Mouse (Mus musculus) thymus, postnatal 10 days (tissue): ENCODE results near the gene Fbxw11.

ENCODE experiments used
- DNase-seq, 2 experiments: peaks; one replicate each; pipeline ENCODE4 v3.0.0; 2021; ENCODE audit warnings: low spot score in 2 of 2

Gene Fbxw11

DNA sequence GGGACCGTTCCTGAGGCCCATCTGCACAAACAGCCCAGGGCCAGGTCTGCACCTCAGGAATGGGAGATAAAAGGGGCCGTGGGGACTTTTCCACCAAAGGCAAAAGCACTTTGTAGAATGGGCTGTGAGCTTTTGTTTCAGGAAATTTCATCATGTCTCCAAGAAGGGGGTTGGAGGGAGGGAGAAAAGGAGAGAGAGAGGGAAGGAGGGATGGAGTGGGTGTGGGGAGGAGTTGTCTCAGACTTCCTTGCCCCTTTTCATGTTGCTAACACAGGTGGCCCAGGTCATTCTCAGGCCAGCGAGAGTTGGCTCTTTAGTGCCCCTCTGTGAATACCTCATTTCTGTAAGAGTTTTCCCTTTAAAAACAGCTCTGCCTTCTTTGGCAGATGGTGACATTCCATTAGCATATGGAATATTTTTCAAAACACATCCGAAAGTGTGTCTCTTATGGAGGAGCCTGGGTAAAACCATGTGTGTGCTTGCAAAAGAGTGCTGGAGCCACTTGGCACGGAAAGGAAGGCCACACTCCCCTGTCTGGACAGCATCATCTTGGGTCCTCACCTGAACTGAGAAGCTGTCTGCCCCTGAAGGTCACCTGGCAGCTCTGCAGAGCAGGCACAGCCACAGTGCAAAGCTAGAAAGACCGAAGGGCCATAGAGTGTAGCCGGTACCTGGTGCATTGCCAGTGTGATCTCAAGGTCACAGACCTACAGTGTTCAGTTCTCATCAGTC lies 109.5 kb downstream of the Fbxw11 start:
- no peak for DNase-seq

DNA sequence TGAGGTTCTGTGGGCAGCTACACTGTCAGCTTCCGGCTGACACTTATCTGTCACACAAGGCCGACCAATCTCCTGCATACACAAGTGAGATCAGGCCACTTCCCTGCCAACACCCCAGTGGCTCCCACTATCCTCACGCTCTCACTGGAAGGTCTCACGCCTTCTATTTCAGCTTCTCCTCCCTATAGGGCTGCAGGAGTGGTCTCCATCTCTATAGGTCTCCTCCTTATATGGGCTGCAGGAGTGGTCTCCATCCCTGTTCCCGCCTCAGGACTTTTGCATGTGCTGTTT lies 110.0 kb downstream of the Fbxw11 start:
- no peak for DNase-seq

DNA sequence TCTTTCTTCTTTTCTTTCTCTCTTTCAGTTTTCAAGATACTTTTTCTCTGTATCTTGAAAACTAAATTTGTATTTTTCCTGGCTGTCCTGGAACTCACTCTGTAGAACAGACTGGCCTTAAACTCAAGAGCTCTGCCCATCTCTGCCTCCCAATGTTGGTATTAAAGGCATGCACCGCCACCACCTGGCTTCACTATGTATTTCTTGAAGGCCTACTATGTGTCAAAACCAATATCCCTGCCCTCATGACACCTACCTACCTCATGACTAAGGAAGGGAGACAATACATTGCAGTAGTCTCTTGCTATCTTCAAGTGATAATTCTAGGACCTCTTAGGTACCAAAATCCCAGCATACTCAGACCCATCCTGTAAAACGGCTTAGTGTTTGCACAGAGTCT lies 110.8 kb downstream of the Fbxw11 start:
- no peak for DNase-seq

DNA sequence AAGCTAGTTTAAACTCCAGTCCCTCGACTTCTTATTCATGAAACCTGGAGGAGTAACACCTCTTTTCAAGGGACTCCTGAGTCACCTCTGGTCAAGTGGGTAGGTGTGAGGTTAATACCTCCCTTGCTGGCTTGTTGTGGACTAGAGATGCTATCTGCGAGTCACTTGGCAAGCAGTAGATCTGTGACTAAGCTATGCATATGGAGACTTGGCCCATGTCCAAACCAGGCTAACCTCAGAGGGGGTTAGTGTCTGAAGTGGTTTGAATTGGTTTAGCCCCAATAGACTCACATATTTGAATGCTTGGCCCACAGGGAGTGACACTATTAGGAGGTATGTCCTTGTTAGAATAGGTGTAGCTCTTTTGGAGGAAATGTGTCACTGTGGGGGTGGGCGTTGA lies 120.2 kb downstream of the Fbxw11 start:
- no peak for DNase-seq

GRCm38 (mm10) chr11:32767496-32768230 lies 125.1 kb downstream of the Fbxw11 start:
- no peak for DNase-seq

GRCm38 (mm10) chr11:32768642-32769343 lies 126.3 kb downstream of the Fbxw11 start:
- peak; percentile 6 to 35 for DNase-seq

DNA sequence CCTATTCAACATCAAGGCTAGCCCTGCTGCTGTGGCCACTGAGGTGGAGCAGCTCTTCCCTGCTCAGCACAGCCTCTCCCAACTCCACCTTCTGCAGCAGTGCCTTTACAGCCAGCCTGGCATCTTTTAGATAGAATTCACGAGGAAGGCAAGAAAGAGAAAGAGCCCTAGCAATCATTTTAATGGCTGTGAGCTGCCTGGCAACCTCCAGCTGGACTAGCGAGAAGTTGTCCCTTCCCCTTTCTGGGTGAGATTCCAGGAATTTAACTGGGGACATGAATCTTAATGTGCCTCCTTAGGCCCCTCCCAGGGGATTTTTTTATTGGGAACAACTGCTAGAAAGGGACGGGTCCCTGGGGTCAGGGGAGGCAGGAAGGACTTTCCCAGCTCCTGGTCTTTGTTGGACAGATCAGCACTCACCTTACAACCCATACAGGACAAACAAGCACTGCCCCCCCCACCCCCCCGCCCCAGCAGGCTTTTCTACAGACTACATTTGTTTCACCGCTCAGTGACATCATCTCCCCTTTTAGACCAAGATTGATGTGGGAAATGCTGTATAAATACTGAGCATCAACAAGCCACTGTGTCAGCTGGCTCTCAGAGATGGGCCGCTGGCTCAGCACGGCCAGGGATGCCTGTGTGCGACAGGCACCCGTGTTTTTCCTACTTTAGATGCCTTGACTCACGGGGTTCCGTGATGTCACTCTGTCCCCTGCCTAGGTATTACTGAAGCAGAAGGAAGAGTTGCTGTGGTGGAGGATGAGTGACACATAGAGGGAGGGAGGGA lies 138.4 kb downstream of the Fbxw11 start:
- no peak for DNase-seq

DNA sequence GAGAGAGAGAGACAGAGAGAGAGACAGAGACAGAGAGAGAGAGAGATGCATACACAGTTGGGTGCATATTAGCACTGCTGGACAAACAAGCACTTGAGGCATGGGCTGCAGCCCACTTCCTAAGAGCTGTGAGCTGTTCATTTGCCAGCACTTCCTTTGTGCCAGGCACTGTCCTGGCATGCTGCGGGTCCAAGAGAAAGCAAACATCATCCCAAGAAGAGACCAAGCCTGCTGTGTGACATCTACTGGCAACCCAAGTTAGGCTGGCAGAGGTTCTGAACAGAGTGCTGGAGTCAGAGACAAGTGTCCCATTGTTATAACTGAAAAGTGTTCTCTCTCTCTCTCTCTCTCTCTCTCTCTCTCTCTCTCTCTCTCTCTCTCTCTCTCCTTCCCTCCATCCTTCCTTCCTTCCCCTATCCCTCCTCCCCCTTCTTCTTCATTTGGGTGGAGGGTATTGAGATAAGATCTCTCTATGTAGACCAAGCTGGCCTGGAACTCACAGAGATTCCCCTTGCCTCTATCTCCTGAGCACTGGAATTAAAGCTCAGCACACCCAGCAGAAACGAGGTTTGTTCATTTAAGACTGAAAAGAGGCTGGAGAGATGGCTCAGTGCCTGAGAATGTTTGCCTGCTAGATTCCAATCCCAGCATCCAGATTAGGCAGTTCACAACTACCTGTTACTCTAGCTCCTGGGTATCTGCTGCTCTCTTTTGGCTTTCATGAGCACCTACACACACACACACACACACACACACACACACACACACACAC lies 139.3 kb downstream of the Fbxw11 start:
- DNase-seq, result no peak

GRCm38 (mm10) chr11:32782724-32783123 lies 140.2 kb downstream of the Fbxw11 start:
- DNase-seq, result no peak

- DNase-seq, result no peak
Observed at GRCm38 (mm10) chr11:32785591-32786147, 143.1 kb downstream of the Fbxw11 start.

DNA sequence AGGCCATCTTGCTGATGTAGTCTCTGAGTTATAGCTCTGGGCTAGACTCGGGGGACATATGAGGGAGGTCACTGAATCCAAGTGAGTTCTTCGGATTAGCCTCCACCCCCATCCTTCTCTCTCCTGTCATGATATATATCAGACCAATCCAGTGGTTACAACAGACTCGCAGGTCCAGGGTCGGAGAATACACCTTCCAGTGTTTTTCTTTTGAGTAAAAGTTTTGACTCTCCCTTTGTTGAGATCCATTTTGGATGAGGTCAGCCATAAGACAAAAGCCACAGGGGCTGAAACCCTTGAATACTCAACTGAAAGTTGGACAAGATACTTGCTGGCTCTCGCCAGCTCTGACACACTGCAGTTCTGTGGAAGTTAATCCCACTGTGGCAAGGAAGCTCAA lies 143.7 kb downstream of the Fbxw11 start:
- no peak for DNase-seq

GRCm38 (mm10) chr11:32794759-32795445 lies 152.4 kb downstream of the Fbxw11 start:
- DNase-seq, result no peak
